Mouse (Mus musculus): Measurements from ENCODE around the gene Gpr18.

GRCm38 (mm10) chr14:121872760-121873159 lies 42.8 kb downstream of the Gpr18 start:
- TF ChIP-seq CTCF (conservative IDR thresholded peaks at IDR 0.05; ENCODE audit: low read length) = no peak
- TF ChIP-seq POU5F1 (IDR thresholded peaks at IDR 0.05; ENCODE audit: borderline replicate concordance, low read length) = no peak
